Mouse (Mus musculus) large intestine, adult 2 months (tissue): ENCODE results near the gene Castor2. TPM values are rescaled to one million over a fixed set of nuclear protein-coding genes. Genes with fewer than 3 reads are reported as not detected.

Experiments
- DNase-seq: peaks from one replicate; pipeline ENCODE4 v3.0.0-alpha.2; 2012; ENCODE audit warnings: low read depth, low spot score
- WGBS: fragments of 180-500 bp; shearing (Covaris S2); methylation state at CpG from one replicate; pipeline ENCODE4 v1.1.7; 2018; 5-methylcytosine and 5-hydroxymethylcytosine counted together
- polyA plus RNA-seq: library from polyadenylated mRNA; depleted of rRNA; stranded (reverse); fragments of >200 nt; gene quantifications from 2 replicates; pipeline ENCODE4 v1.2.3, GENCODE M21; 2012; rRNA removed

Castor2 gene
- polyA plus RNA-seq, 1 experiment, result 7.3 TPM

GRCm38 (mm10) chr5:134186961-134187731, 87.6 kb downstream of the Castor2 start:
- no peak for DNase-seq
- 61% methylated on average over 4 of the region's 4 CpGs for WGBS

GRCm38 (mm10) chr5:134188571-134188970, 89.1 kb downstream of the Castor2 start:
- 74% methylated on average over 7 of the region's 7 CpGs for WGBS
- no peak for DNase-seq

DNA sequence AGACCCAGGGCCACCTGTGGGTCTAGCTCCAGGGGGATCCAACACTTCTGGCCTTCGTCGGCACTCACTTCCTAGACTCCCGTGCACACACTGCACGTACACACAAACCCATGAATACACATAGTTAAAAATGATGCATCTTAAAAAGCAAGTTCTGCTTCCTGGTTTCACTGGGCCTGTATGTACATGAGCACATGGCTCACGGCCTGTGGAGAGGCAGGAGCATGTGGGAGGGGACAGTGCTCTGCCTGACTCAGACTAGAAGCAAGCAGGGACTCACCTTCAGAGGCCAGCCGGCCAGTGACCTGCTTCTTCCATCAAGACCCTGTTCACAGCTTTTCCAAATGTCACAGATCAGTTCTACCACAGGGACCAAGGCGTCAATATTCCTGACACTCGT, 94.2 kb downstream of the Castor2 start:
- WGBS, result 83% methylated on average over 8 of the region's 8 CpGs
- no peak for DNase-seq

Other genes with a start within 250 kb of the Castor2 start
- gene Rcc1l, start 77.1 kb downstream of the Castor2 start, polyA plus RNA-seq, result 13.0 and 14.0 TPM in 2 replicates
- gene Gtf2ird2, start 84.3 kb downstream of the Castor2 start, polyA plus RNA-seq, result 4.8 and 5.2 TPM in 2 replicates
- gene Ncf1, start 129.9 kb downstream of the Castor2 start, polyA plus RNA-seq, result 13.5 and 14.9 TPM in 2 replicates
- gene Gtf2i, start 215.0 kb downstream of the Castor2 start, polyA plus RNA-seq, result 29.3 and 30.0 TPM in 2 replicates